Mouse (Mus musculus): Measurements from ENCODE around the gene Gm17651.

The Gm17651 gene

DNA sequence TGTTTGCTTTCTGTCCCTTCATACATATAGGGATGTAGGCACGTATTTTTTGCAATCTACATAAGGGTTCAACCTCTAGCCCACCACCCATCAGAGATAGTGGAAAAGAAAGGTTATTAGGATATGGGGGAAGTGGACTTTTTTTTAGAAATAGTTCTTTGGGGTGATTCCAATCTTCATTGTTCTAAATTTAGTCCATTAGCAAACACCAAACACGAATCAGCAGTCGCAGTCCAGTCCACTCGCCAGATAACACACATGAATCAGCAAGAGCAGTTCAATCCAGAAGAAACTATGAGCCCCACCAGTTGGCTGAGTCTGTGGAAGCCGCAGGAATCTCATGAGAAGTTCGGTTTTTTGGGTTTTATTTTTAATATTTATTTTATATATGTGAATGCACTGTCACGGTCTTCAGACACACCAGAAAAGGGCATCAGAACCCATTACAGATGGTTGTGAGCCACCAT lies at the start of gene Gm17651:
TSS of gene Gm17651 (minus strand) at position 51 of the 467 bp plus-strand sequence.
- ATAC-seq (ENCODE audit: low TSS enrichment): no peak

DNA sequence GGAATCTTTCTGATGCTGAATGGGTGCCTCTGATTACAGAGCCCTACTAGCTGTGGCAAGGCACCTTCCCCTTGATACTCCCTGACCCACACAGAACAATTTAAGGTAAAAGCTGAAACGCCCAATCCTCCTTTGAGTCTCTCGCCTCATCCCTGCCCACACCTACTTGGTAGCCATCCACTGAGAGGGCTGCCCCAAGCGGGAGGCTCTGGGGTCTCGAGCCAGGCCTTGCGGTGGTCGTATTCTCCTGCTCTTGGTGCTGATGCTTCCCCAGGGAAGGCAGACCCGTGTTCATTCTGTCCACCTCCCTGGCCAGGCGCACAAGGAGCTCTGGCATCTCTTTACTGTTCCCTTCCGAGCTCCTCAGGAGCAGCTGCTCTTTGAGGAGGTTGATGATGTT lies 44.6 kb upstream of the Gm17651 start:
- ATAC-seq (ENCODE audit: low TSS enrichment): no peak

- ATAC-seq (ENCODE audit: low TSS enrichment): no peak
These were observed 41.4 kb upstream of the Gm17651 start for GRCm38 (mm10) chr3:97715922-97716321.

DNA sequence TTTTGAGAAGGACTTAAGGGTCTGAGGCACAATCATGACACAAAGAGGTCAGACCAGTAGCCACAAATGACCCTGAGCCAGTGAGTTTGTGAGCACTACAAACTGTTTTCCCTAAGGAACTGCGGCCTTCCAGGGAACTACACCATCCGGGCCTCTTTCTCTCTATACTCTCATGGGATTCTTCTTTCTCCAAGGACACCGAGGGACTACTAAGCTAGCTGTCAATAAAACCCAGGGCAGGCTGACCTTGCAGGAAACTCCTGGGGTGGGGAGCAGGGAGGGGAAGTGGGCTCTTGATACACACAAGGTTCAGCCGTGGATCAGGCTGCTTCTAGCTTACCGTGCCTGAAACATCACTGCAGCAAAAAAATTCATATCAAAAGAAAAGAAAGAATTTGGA lies 36.4 kb upstream of the Gm17651 start:
- ATAC-seq (ENCODE audit: low TSS enrichment): no peak

DNA sequence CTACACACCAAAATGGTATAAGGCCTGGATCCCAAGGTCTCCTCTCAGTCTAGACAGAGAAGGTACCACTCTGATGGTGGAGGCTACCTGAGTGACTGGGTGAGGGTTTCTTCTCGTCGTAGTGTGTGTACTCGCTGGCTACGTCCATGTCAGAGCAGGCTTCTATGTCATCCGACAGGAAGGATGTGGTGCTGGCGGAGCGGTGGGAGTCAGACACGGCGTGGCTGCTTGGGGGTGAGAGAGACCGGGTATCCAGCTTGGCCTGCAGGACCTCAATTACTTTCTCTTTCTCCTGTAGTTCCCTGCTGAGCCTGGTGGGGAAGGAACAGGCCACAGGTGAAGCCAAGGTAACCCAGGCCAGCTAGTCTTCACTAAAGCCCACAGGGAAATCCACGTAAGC lies 35.6 kb upstream of the Gm17651 start:
- no peak for ATAC-seq (ENCODE audit: low TSS enrichment)

GRCm38 (mm10) chr3:97706561-97706960 lies 32.1 kb upstream of the Gm17651 start:
- ATAC-seq (ENCODE audit: low TSS enrichment): no peak

DNA sequence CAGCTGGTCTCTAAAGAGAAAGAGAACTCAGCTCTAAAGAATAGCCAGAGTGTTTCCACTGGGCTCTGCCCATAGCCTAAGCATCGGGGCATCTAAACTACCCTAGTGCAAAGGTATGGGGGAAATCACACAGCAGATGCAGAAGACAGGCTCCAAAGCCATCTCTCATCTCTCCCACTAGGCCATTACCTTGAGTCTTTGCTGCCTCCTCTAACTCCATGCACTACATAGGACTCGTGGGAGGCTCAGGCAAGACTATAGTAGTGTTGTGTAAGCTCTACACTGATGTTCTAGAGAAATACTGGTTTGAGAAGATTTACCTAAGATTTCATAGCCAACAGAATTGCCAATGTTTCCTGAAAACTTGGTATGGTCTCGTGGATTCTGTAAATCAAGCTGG lies 31.0 kb upstream of the Gm17651 start:
- ATAC-seq (ENCODE audit: low TSS enrichment): peak; percentile 71

GRCm38 (mm10) chr3:97702448-97703080 lies 28.1 kb upstream of the Gm17651 start:
- ATAC-seq (ENCODE audit: low TSS enrichment): no peak

DNA sequence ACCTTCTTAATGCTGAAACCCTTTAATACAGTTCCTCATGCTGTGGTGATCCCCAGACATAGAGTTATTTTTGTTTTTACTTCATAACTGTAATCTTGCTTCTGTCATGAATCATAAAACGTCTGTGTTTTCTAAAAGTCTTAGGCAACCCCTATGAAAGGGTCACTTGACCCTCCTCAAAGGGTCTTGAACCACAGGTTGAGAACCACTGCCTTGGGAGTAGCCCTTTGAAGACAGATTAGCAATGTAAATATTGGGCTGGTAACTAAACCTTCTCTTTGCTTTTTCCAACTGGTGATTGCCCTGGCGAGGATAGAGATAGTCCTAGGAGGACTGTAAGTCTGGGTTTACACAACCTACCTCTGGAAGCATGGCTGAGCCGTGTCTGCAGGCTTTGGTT lies 26.7 kb upstream of the Gm17651 start:
- no peak for ATAC-seq (ENCODE audit: low TSS enrichment)

GRCm38 (mm10) chr3:97699061-97699460 lies 24.6 kb upstream of the Gm17651 start:
- no peak for ATAC-seq (ENCODE audit: low TSS enrichment)

DNA sequence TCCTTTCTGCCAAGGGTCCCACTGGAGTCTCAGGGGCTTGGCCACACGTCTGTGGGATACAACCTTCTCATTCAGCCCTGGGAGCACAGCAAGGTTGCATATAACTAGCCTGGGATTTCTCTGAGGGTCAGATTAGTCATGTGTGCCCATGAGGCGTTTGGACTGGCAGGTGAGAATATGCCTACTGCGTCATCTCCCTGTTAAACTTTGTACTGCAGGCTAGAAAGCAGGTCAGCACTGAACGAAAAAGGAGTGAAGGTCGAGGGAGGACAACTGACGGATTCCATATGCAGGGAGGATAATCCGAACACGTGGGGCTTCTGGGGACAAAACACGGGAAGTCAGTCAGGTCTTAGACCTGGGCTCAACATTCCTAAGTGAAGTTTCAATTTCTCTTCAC lies 22.8 kb upstream of the Gm17651 start:
- no peak for ATAC-seq (ENCODE audit: low TSS enrichment)

DNA sequence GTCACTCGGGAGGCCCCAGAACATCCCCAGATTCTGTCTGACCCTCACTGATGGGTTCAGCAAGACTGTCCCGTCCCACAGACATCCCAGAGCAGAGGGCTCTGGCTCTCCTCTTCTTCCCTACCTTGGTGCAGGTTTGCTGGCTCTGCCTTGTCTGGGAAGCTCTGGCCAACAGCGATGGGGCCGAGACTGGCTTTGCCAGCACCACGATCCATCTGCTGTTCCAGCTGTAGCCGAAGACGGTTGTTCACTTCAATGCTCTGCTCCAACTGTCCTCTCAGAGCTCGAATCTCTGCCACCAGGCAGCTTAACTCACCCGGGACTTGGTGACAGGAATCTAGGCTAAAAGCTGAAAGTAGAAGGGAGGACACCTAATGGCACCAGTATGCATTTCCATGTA lies 22.4 kb upstream of the Gm17651 start:
- no peak for ATAC-seq (ENCODE audit: low TSS enrichment)

DNA sequence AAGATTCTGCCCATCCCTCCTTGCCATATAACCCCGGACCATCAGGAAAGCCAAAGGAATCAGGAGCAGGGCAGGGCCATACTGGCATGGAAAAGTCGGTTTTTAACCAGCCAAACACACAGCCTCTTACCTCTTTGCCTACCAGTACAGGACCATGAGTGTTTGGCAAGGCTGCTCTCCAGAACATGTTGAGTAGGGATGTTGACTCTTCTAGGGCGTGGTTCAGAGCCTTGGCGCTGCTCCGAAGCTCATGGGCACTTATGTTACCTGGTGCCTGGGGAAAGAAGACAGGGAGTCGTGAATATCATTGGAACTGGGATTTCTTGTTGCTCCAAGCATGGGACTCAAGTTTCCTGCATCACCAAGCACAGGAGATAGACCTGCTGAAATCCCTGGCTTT lies 19.3 kb upstream of the Gm17651 start:
- no peak for ATAC-seq (ENCODE audit: low TSS enrichment)

DNA sequence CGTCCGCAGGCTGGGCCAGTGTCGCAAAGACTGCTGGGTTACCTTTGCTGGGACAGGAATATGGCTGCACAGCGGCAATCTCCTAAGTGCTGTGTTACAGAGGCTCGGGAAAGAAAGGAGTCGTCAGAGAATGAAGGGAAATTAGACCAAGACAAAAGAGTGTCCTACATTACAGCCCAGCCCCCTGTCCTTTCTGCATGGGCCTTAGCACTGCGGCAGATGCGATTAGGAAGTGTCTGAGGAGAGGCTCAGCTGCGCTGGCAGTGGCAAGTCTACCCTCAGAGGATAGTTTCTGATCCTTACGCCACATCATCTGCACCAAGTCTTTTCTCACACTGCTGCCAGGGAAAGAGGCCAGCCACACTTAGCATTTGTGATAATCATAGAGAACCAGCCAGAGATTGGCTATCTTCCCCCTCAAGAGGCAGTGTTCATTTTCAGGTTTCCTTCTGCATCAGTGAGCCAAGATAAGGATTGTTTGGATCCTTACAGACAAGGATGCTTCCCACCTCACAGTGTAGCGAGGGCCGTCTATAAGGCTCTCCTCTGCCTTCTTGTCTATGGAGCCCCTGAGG lies 17.0 kb upstream of the Gm17651 start:
- peak; percentile 75 for ATAC-seq (ENCODE audit: low TSS enrichment)

GRCm38 (mm10) chr3:97690590-97690989 lies 16.1 kb upstream of the Gm17651 start:
- ATAC-seq (ENCODE audit: low TSS enrichment): no peak

DNA sequence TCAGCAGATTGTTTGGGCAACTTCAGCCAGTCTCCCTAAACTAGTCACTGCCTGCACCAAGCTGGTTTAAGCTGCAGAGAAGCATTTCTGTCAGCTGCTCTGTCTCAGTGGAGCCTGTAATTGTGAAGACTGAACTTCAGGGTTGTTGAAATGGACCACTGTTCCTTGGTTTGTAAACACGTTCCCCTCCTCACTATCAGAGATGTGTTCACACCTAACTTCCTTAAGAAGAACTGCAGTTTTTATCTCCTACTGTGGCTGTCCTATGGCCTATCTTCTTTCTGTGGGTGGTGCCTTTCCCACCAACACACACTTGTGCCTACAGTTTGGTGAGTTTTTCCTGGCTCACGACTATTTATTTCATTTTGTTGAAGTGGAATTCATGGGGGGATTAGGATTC lies 14.8 kb upstream of the Gm17651 start:
- no peak for ATAC-seq (ENCODE audit: low TSS enrichment)

- peak; percentile 32 for ATAC-seq (ENCODE audit: low TSS enrichment)
These were observed 12.1 kb upstream of the Gm17651 start for GRCm38 (mm10) chr3:97686372-97687117.

- no peak for ATAC-seq (ENCODE audit: low TSS enrichment)
These were observed 9.2 kb upstream of the Gm17651 start for GRCm38 (mm10) chr3:97683560-97684195.

GRCm38 (mm10) chr3:97682576-97682975 lies 8.1 kb upstream of the Gm17651 start:
- no peak for ATAC-seq (ENCODE audit: low TSS enrichment)

DNA sequence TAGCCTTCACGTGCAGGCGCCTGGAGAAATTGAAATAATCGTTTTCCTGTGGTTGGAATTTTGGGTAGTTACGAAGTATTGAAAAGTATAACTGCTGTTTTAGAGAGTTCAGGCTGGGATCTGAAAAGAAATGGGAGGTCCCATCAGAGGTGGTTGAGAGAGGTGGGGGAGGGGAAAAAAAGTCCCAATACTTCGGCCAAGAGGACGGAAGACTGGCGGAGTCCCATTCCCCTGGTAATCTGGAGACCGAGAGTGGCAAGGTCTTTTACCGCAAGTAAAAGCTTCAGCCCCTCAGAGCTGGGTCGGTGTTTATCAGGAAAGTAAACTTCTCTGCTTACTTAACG lies 7.6 kb upstream of the Gm17651 start:
- ATAC-seq (ENCODE audit: low TSS enrichment): no peak

GRCm38 (mm10) chr3:97681321-97682158 lies 7.0 kb upstream of the Gm17651 start:
- ATAC-seq (ENCODE audit: low TSS enrichment): peak; percentile 46

All from frontal cortex, adult (tissue).